Mouse (Mus musculus) olfactory bulb, adult 2 months (tissue): ENCODE measurements around the gene Ubxn6.

Experiments
- CTCF ChIP-seq: fragments of 200-500 bp; IDR thresholded peaks from 2 replicates; pipeline ENCODE4 v1.5.1; 2012; ENCODE audit warnings: low read depth, mild to moderate bottlenecking, low read length, moderate library complexity; ENCODE audit not compliant: insufficient read depth
- POLR2A ChIP-seq: fragments of 200-500 bp; IDR thresholded peaks from 2 replicates; pipeline ENCODE4 v1.6.1; 2012; ENCODE audit warnings: mild to moderate bottlenecking, low read depth, low read length, moderate library complexity; ENCODE audit not compliant: insufficient read depth

DNA sequence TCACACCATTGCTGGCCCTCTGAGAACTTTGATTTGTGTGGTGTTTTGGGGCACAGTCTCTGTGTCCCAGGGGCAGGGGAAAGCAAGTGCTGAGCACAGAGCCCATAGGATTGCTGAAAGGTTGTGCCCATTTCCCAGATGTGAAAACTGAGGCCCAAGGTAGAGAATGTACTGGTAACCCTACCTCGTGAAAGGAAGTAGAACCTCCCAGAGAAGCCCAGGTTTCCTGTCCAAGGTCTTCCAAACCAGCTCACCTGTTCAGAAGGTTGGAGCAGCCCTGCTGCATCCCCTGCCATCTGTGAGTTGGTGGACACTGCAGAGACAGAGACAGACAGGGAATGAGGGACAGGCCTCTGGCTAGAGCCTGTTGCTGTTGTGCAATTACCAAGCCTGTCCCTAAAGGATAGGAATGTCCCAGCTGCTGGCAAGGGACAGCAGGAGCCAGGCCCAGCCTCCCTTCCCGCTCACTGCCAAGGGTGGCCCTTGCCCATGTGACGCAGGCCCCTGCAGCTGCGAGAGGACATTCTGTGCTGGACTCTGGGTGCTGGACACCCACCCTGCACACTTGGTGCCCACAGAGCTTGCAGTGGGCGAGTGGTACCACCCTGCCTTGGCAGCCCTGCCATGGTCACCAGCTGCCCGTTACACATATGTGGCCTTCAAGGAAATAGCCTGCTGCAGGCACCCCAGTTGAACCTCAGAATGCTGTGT is 33.7 kb upstream of the Ubxn6 start:
- TF ChIP-seq CTCF = no peak
- TF ChIP-seq POLR2A = no peak
